Mouse (Mus musculus) heart, embryonic 16.5 days (tissue): ENCODE results near the gene Zfp523. TPM values are rescaled to one million over a fixed set of nuclear protein-coding genes. Genes with fewer than 3 reads are reported as not detected.

Source experiments
- ATAC-seq: fragments of 200-750 bp; cut with Nextera tagmentation; replicated peaks from 2 replicates; pipeline ENCODE4 v1.8.0; 2017; ENCODE audit warnings: moderate number of reproducible peaks; ENCODE audit not compliant: insufficient read depth, low FRiP score; ENCODE audit errors: extremely low read depth
- H3K27ac ChIP-seq: fragments of 300-500 bp; sonication (generic); 2 replicates; pipeline ENCODE4 v1.5.1; 2014; ENCODE audit warnings: mild to moderate bottlenecking, low read length, control low read depth, moderate library complexity
- H3K27me3 ChIP-seq: fragments of 300-500 bp; sonication (generic); 2 replicates; pipeline ENCODE4 v1.6.1; 2014; ENCODE audit warnings: low read length, mixed read lengths; ENCODE audit not compliant: control insufficient read depth, insufficient read depth
- H3K36me3 ChIP-seq: fragments of 300-500 bp; sonication (generic); 2 replicates; pipeline ENCODE4 v1.6.1; 2014; ENCODE audit not compliant: control insufficient read depth, insufficient read depth
- H3K4me1 ChIP-seq: fragments of 300-500 bp; sonication (generic); 2 replicates; pipeline ENCODE4 v1.6.1; 2014; ENCODE audit warnings: low read length, mixed read lengths; ENCODE audit not compliant: control insufficient read depth, insufficient read depth
- H3K4me2 ChIP-seq: fragments of 300-500 bp; sonication (generic); 2 replicates; pipeline ENCODE4 v1.6.1; 2014; ENCODE audit warnings: low read depth, mild to moderate bottlenecking, control low read depth, low read length
- H3K4me3 ChIP-seq: fragments of 300-500 bp; sonication (generic); 2 replicates; pipeline ENCODE4 v1.5.1; 2014; ENCODE audit warnings: mild to moderate bottlenecking, control low read depth, low read length
- H3K9ac ChIP-seq: fragments of 300-500 bp; sonication (generic); 2 replicates; pipeline ENCODE4 v1.6.1; 2014; ENCODE audit warnings: low read length, control low read depth
- H3K9me3 ChIP-seq: fragments of 300-500 bp; sonication (generic); replicated peaks from 2 replicates; pipeline ENCODE4 v1.6.1; 2016; ENCODE audit warnings: low read length; ENCODE audit not compliant: control insufficient read depth
- WGBS: fragments of 180-500 bp; shearing (Covaris S2); extraction: QIAGEN DNeasy Blood & Tissue Kit; methylation state at CpG from one replicate; pipeline ENCODE4 v1.1.7; 2014; 5-methylcytosine and 5-hydroxymethylcytosine counted together
- polyA plus RNA-seq: library from polyadenylated mRNA; unstranded; fragments of >200 nt; fragmentation: Nextera tagmentation; extraction: Ambion mirVana; gene quantifications from 2 replicates; pipeline ENCODE4 v1.2.1, GENCODE M21; 2015

Gene Zfp523
- polyA plus RNA-seq, 1 experiment from 2014 or later: 20.5 TPM

DNA sequence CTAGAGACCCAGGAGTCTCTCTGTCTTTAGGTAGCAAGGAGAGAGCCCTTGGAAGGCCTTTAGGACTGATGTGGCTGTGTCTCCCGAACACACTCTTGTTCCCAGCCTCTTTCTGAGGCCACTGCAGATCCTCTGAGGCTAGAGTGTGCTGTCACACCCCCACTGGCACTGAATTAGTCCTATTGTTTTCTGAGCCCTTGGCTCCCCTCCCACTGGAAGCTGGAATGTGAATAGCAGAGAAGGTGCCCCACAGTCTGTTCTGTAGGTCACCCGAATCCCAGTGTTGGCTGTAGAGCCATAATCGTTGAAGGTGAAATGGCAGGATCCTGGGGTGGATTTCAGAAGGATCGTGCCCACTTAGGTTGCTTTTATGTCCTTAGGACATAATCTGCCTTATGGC lies 3.4 kb downstream of the Zfp523 start:
- Histone ChIP-seq H3K36me3 (no peaks in the 10 kb centered on the region), H3K4me1 (peaks cover 57% of the 10 kb centered on the region), H3K4me2 (peak overlapping the region; percentile 21), H3K4me3 (no peak overlapping the region), H3K27me3 (no peaks in the 10 kb centered on the region), H3K9ac (peak overlapping the region; percentile 36; the same call in 1 of the 2 replicates), H3K27ac (peak overlapping the region; percentile 68), H3K9me3 (no peaks in the 10 kb centered on the region)
- WGBS: 36% methylated on average over 4 of the region's 4 CpGs
- ATAC-seq: no peak

GRCm38 (mm10) chr17:28180783-28181544 lies 4.0 kb downstream of the Zfp523 start:
- peak overlapping the region; percentile 68 for H3K27ac ChIP-seq

DNA sequence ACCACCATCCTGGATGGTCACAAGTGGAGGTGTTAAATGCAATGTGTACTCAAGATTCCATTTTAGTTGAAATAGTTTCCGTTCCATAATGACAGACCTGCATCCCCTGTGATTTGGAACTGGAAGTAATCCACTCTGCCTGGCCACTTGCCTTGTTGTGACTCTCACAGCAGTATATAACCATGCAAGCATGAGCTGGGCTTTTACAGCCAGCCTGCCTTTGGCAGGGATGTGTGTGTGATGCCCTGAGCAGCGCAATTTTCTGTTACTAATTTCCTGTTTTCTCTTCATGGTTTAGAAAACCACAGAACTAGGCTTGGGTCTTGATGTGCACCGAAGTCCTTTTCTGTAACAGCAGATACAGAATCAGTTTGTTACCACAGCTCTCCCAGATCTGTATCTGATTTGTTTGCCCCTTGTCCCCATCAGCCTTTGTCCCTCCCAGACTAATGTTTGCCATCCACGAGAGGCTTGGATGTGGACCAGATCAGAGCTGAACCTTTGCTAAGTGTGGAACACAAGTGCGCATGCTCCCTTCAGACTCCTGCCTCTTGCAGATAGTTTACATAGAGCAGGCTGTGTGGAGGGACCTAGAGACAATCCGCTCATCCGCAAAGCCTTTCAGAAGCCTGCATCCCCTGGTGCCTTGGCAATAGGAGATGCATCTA lies 8.2 kb downstream of the Zfp523 start:
- Histone ChIP-seq H3K4me3 (no peak overlapping the region), H3K9me3 (no peaks in the 10 kb centered on the region), H3K27ac (no peak overlapping the region), H3K4me1 (peaks cover 40% of the 10 kb centered on the region), H3K27me3 (no peaks in the 10 kb centered on the region), H3K36me3 (peaks cover 4% of the 10 kb centered on the region), H3K4me2 (no peak overlapping the region), H3K9ac (no peak overlapping the region)
- 64% methylated on average over 7 of the region's 7 CpGs for WGBS
- ATAC-seq: no peak

More at GRCm38 (mm10) chr17:28180783-28181544, 4.0 kb downstream of the Zfp523 start:
- no peak overlapping the region for H3K4me2 ChIP-seq
- WGBS: 75% methylated on average over 15 of the region's 15 CpGs
- no peaks in the 10 kb centered on the region for H3K36me3 ChIP-seq
- peaks cover 63% of the 10 kb centered on the region for H3K4me1 ChIP-seq
- no peak overlapping the region for H3K9ac ChIP-seq
- no peak overlapping the region for H3K4me3 ChIP-seq
- H3K27me3 ChIP-seq: no peaks in the 10 kb centered on the region
- no peaks in the 10 kb centered on the region for H3K9me3 ChIP-seq
- ATAC-seq: no peak

DNA sequence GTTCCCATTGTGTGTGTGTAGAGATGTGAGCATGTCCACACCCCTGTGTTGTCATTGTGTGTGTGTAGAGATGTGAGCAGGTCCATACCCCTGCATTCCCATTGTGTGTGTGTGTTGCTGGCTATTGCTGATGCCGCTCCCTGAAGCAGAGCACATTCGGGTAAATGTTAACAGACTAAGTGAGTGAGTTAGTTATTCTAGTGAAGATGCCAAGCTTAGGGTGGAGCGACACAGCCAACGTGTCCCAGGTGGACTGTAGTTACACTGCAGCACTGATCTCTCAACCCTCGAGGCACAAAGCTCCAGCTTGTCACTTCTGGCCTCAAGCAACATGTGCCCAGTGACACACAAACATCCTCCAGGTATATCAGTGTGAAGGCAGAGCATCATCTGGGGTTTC lies 11.4 kb downstream of the Zfp523 start:
- H3K9me3 ChIP-seq: no peaks in the 10 kb centered on the region
- ATAC-seq: no peak
- peaks cover 17% of the 10 kb centered on the region for H3K4me1 ChIP-seq
- H3K27ac ChIP-seq: no peak overlapping the region
- no peak overlapping the region for H3K9ac ChIP-seq
- WGBS: 86% methylated on average over 5 of the region's 5 CpGs
- H3K4me2 ChIP-seq: no peak overlapping the region
- H3K4me3 ChIP-seq: no peak overlapping the region
- H3K27me3 ChIP-seq: no peaks in the 10 kb centered on the region
- peaks cover 15% of the 10 kb centered on the region for H3K36me3 ChIP-seq

- no peak overlapping the region for H3K9ac ChIP-seq
- no peak overlapping the region for H3K4me2 ChIP-seq
- no peaks in the 10 kb centered on the region for H3K27me3 ChIP-seq
- WGBS: 45% methylated on average over 1 of the region's 1 CpGs
- H3K27ac ChIP-seq: no peak overlapping the region
- ATAC-seq: no peak
- no peaks in the 10 kb centered on the region for H3K4me1 ChIP-seq
- H3K4me3 ChIP-seq: no peak overlapping the region
- H3K36me3 ChIP-seq: peaks cover 32% of the 10 kb centered on the region
- H3K9me3 ChIP-seq: no peaks in the 10 kb centered on the region
These were observed 15.8 kb downstream of the Zfp523 start for GRCm38 (mm10) chr17:28192754-28193153.

GRCm38 (mm10) chr17:28193559-28193958 lies 16.6 kb downstream of the Zfp523 start:
- Histone ChIP-seq H3K9ac (no peak overlapping the region), H3K4me1 (no peaks in the 10 kb centered on the region), H3K27ac (no peak overlapping the region), H3K4me2 (no peak overlapping the region), H3K27me3 (no peaks in the 10 kb centered on the region), H3K9me3 (no peaks in the 10 kb centered on the region), H3K36me3 (peaks cover 38% of the 10 kb centered on the region), H3K4me3 (no peak overlapping the region)
- 82% methylated on average over 3 of the region's 3 CpGs for WGBS
- no peak for ATAC-seq

DNA sequence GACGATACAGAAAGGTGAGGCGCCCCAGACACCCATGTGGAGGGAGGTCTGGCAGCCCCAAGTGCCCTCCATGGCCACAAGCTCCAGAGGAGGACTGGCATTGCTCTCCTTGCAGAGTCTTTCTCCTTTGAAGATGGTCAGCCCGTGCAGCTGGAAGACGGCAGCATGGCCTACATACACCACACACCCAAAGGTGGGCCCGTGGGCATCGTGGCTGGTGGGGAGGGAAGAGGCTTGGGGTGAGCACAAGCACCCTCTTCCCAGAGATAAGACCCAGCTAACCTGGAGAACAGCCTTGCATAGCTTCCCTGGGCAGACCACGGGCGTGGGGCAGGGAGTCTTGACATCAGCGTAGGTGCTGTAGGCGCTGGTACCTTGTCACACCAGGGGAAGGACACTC lies 18.1 kb downstream of the Zfp523 start:
- Histone ChIP-seq H3K4me1 (no peaks in the 10 kb centered on the region), H3K27me3 (no peaks in the 10 kb centered on the region), H3K4me2 (no peak overlapping the region), H3K9me3 (no peaks in the 10 kb centered on the region), H3K36me3 (peaks cover 40% of the 10 kb centered on the region), H3K4me3 (no peak overlapping the region), H3K27ac (no peak overlapping the region), H3K9ac (no peak overlapping the region)
- 89% methylated on average over 10 of the region's 10 CpGs for WGBS
- no peak for ATAC-seq

GRCm38 (mm10) chr17:28197646-28198045 lies 20.7 kb downstream of the Zfp523 start:
- peaks cover 43% of the 10 kb centered on the region for H3K36me3 ChIP-seq
- no peak overlapping the region for H3K4me2 ChIP-seq
- H3K4me1 ChIP-seq: no peaks in the 10 kb centered on the region
- H3K27me3 ChIP-seq: no peaks in the 10 kb centered on the region
- no peak overlapping the region for H3K4me3 ChIP-seq
- no peaks in the 10 kb centered on the region for H3K9me3 ChIP-seq
- no peak overlapping the region for H3K9ac ChIP-seq
- 72% methylated on average over 18 of the region's 18 CpGs for WGBS
- no peak overlapping the region for H3K27ac ChIP-seq
- ATAC-seq: no peak

DNA sequence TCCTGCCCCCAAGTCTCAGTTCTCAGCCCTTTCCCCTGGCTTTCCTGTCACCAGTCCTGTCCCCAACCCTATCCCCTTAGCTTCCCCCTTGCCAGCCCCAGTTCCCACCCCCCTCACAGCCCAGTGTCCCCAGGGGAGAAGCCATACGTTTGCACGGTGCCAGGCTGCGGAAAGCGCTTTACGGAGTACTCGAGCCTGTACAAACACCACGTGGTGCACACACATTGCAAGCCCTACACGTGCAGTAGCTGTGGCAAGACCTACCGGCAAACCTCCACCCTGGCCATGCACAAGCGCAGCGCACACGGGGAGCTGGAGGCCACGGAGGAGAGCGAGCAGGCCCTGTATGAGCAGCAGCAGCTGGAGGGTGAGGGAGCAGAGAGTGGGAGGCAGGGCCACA lies 25.1 kb downstream of the Zfp523 start:
- H3K4me2 ChIP-seq: no peak overlapping the region
- no peaks in the 10 kb centered on the region for H3K27me3 ChIP-seq
- peaks cover 27% of the 10 kb centered on the region for H3K36me3 ChIP-seq
- H3K9ac ChIP-seq: no peak overlapping the region
- ATAC-seq: no peak
- no peak overlapping the region for H3K27ac ChIP-seq
- no peaks in the 10 kb centered on the region for H3K9me3 ChIP-seq
- no peak overlapping the region for H3K4me3 ChIP-seq
- peaks cover 8% of the 10 kb centered on the region for H3K4me1 ChIP-seq
- WGBS: 74% methylated on average over 14 of the region's 14 CpGs
